Mouse (Mus musculus) layer of hippocampus, postnatal 14 days (tissue): ENCODE results near the gene Wwox. TPM values are rescaled to one million over a fixed set of nuclear protein-coding genes. Genes with fewer than 3 reads are reported as not detected.

Experiments used
- DNase-seq, 2 experiments: peaks; one replicate each; pipeline ENCODE4 v3.0.0; 2021 to 2022; ENCODE audit warnings: low spot score in 2 of 2, mixed read lengths in 1 of 2
- total RNA-seq, 2 experiments: library from RNA; stranded (reverse); gene quantifications; 2 replicates each; pipeline ENCODE4 v1.2.3; 2021

Gene Wwox
- total RNA-seq, 2 experiments from 2014 or later: 11.2 to 12.3 TPM

GRCm38 (mm10) chr8:114882936-114883606, 443.6 kb downstream of the Wwox start:
- no peak for DNase-seq

GRCm38 (mm10) chr8:114883967-114884366, 444.5 kb downstream of the Wwox start:
- no peak for DNase-seq

GRCm38 (mm10) chr8:114885026-114885592, 445.7 kb downstream of the Wwox start:
- peak in 1 of 2 experiments; percentile 4 for DNase-seq

- DNase-seq: no peak
Observed at GRCm38 (mm10) chr8:114888388-114888787, 448.9 kb downstream of the Wwox start.

- DNase-seq: peak in 1 of 2 experiments; percentile 7
Observed at GRCm38 (mm10) chr8:114889578-114890374, 450.3 kb downstream of the Wwox start.

- no peak for DNase-seq
Observed at GRCm38 (mm10) chr8:114890478-114890877, 451.0 kb downstream of the Wwox start.

GRCm38 (mm10) chr8:114891252-114891651, 451.8 kb downstream of the Wwox start:
- no peak for DNase-seq

- DNase-seq: no peak
Observed at GRCm38 (mm10) chr8:114897432-114897831, 458.0 kb downstream of the Wwox start.

- no peak for DNase-seq
Observed at GRCm38 (mm10) chr8:114899157-114899556, 459.7 kb downstream of the Wwox start.

GRCm38 (mm10) chr8:114902584-114902983, 463.1 kb downstream of the Wwox start:
- no peak for DNase-seq

- DNase-seq: no peak
Observed at GRCm38 (mm10) chr8:114908086-114908485, 468.6 kb downstream of the Wwox start.

- no peak for DNase-seq
Observed at GRCm38 (mm10) chr8:114908589-114908988, 469.1 kb downstream of the Wwox start.

GRCm38 (mm10) chr8:114909146-114909545, 469.7 kb downstream of the Wwox start:
- no peak for DNase-seq

GRCm38 (mm10) chr8:114911031-114911580, 471.7 kb downstream of the Wwox start:
- DNase-seq: no peak

- peak in 1 of 2 experiments; percentile 15 for DNase-seq
Observed at GRCm38 (mm10) chr8:114923629-114924028, 484.2 kb downstream of the Wwox start.

GRCm38 (mm10) chr8:114927412-114927811, 488.0 kb downstream of the Wwox start:
- DNase-seq: no peak

GRCm38 (mm10) chr8:114927917-114928316, 488.5 kb downstream of the Wwox start:
- no peak for DNase-seq

- DNase-seq: no peak
Observed at GRCm38 (mm10) chr8:114929597-114929996, 490.1 kb downstream of the Wwox start.

GRCm38 (mm10) chr8:114932071-114932630, 492.7 kb downstream of the Wwox start:
- DNase-seq: no peak

- no peak for DNase-seq
Observed at GRCm38 (mm10) chr8:114933248-114933647, 493.8 kb downstream of the Wwox start.

- DNase-seq: peak; percentile 27 to 50
Observed at GRCm38 (mm10) chr8:114936887-114937286, 497.4 kb downstream of the Wwox start.
